7 mouse cellular contexts compared by ENCODE assay signal in genomic region chr6:113282969-113283368, GRCm38 (mm10). TPM values are rescaled to one million over a fixed set of nuclear protein-coding genes. Genes with fewer than 3 reads are reported as not detected.
DNase-seq lines count a peak whose midpoint lies in the region; ATAC-seq and TF ChIP-seq lines count a peak whose summit lies in the region.

No protein-coding gene starts in this region.

- H3K4me2 ChIP-seq in forebrain, embryonic 12.5 days, result peak overlapping the region; percentile 48

- H3K9me3 ChIP-seq in E14TG2a.4 (ENCODE audit: low read length) (no peaks in the 10 kb centered on the region), ES-Bruce4 (replicated peaks; ENCODE audit: control insufficient read depth, insufficient read depth, low read length, poor library complexity, severe bottlenecking) (no peaks in the 10 kb centered on the region)
- H3K9me3 ChIP-seq in forebrain, embryonic 12.5 days, result no peaks in the 10 kb centered on the region
- no peaks in the 10 kb centered on the region for H3K9me3 ChIP-seq in midbrain, embryonic 10.5 days (replicated peaks)

- TF ChIP-seq POLR2A in ES-Bruce4 (IDR thresholded peaks at IDR 0.05; ENCODE audit: insufficient read depth, low read length), result no peak
- TF ChIP-seq POLR2A in heart, adult 2 months (IDR thresholded peaks at IDR 0.05; ENCODE audit: insufficient read depth, low read depth, low read length), result no peak

- TF ChIP-seq CTCF in E14TG2a.4 (conservative IDR thresholded peaks at IDR 0.05; ENCODE audit: low read length) (no peak), ES-Bruce4 (IDR thresholded peaks at IDR 0.05; ENCODE audit: low read depth, low read length) (no peak)
- TF ChIP-seq CTCF in heart, adult 2 months (IDR thresholded peaks at IDR 0.05), result no peak

- ATAC-seq in forebrain, embryonic 12.5 days (ENCODE audit: low FRiP score), result 0 out of 2 replicates have a peak, but pooled peaks have one; percentile 27

- intact Hi-C loops in heart, adult 2 months (cut with DNase I), result no loop called here

- H3K79me2 ChIP-seq in heart, adult 2 months (replicated peaks; ENCODE audit: control insufficient read depth, insufficient read depth, low read length), result no peaks in the 10 kb centered on the region

- H3K27me3 ChIP-seq in E14TG2a.4 (ENCODE audit: insufficient read depth, low read length) (peaks cover 14% of the 10 kb centered on the region), ES-Bruce4 (ENCODE audit: control insufficient read depth, insufficient read depth, low read length, poor library complexity, severe bottlenecking) (no peaks in the 10 kb centered on the region)
- peaks cover 53% of the 10 kb centered on the region for H3K27me3 ChIP-seq in forebrain, embryonic 12.5 days
- peaks cover 57% of the 10 kb centered on the region for H3K27me3 ChIP-seq in midbrain, embryonic 10.5 days (ENCODE audit: low read depth, poor library complexity, severe bottlenecking)
- peaks cover 9% of the 10 kb centered on the region for H3K27me3 ChIP-seq in heart, adult 2 months (ENCODE audit: control insufficient read depth, insufficient read depth, low read length)

- DNase-seq in midbrain, embryonic 10.5 days (ENCODE audit: low spot score), result no peak
- no peak for DNase-seq in heart, adult 2 months
- no peak for DNase-seq in adrenal gland, adult 18-20 months (ENCODE audit: low spot score in 2 of 2)
- no peak for DNase-seq in spleen, postnatal 14 days (ENCODE audit: low spot score in 2 of 2)

- H3K36me3 ChIP-seq in E14TG2a.4 (ENCODE audit: insufficient read depth, low read length) (peaks cover 34% of the 10 kb centered on the region), ES-Bruce4 (ENCODE audit: control insufficient read depth, insufficient read depth, low read length, poor library complexity, severe bottlenecking) (no peaks in the 10 kb centered on the region)
- peaks cover 19% of the 10 kb centered on the region for H3K36me3 ChIP-seq in forebrain, embryonic 12.5 days (replicated peaks)
- peaks cover 15% of the 10 kb centered on the region for H3K36me3 ChIP-seq in midbrain, embryonic 10.5 days
- H3K36me3 ChIP-seq in heart, adult 2 months (ENCODE audit: control insufficient read depth, insufficient read depth, low read length), result no peaks in the 10 kb centered on the region

- peaks cover 45% of the 10 kb centered on the region for H3K4me1 ChIP-seq in E14TG2a.4 (replicated peaks; ENCODE audit: low read depth, low read length)
- peaks cover 2% of the 10 kb centered on the region for H3K4me1 ChIP-seq in ES-Bruce4 (ENCODE audit: control insufficient read depth, insufficient read depth, low read length)
- peaks cover 14% of the 10 kb centered on the region for H3K4me1 ChIP-seq in forebrain, embryonic 12.5 days
- H3K4me1 ChIP-seq in midbrain, embryonic 10.5 days, result peaks cover 30% of the 10 kb centered on the region
- H3K4me1 ChIP-seq in heart, adult 2 months (ENCODE audit: control insufficient read depth, insufficient read depth, low read length), result no peaks in the 10 kb centered on the region

- WGBS in forebrain, embryonic 12.5 days, result 1% methylated on average over 22 of the region's 22 CpGs
- 1% methylated on average over 22 of the region's 22 CpGs for WGBS in midbrain, embryonic 10.5 days
- WGBS in heart, adult 2 months, result 1% methylated on average over 22 of the region's 22 CpGs

- TF ChIP-seq EP300 in ES-Bruce4 (IDR thresholded peaks at IDR 0.05; ENCODE audit: insufficient read depth, low read depth, low read length), result no peak
- no peak for TF ChIP-seq EP300 in heart, adult 2 months (IDR thresholded peaks at IDR 0.05; ENCODE audit: insufficient read depth, low read depth, low read length)

- H3K4me3 ChIP-seq in E14TG2a.4 (replicated peaks; ENCODE audit: low read length), result peak overlapping the region; percentile 77
- H3K4me3 ChIP-seq in ES-Bruce4 (ENCODE audit: low read depth, low read length), result peak overlapping the region; percentile 70
- peak overlapping the region; percentile 11; the same call in 1 of the 2 replicates for H3K4me3 ChIP-seq in forebrain, embryonic 12.5 days (replicated peaks)
- H3K4me3 ChIP-seq in midbrain, embryonic 10.5 days, result peak overlapping the region; percentile 45
- no peak overlapping the region for H3K4me3 ChIP-seq in heart, adult 2 months

- H3K9ac ChIP-seq in ES-Bruce4 (ENCODE audit: low read depth, poor library complexity, severe bottlenecking), result peak overlapping the region; percentile 19; the same call in 1 of the 2 replicates
- no peak overlapping the region for H3K9ac ChIP-seq in forebrain, embryonic 12.5 days
- H3K9ac ChIP-seq in heart, adult 2 months (ENCODE audit: low read depth, low read length), result no peak overlapping the region

- no peak overlapping the region for H3K27ac ChIP-seq in ES-Bruce4 (ENCODE audit: insufficient read depth, low read length)
- H3K27ac ChIP-seq in forebrain, embryonic 12.5 days, result no peak overlapping the region
- no peak overlapping the region for H3K27ac ChIP-seq in midbrain, embryonic 10.5 days (replicated peaks)
- no peak overlapping the region for H3K27ac ChIP-seq in heart, adult 2 months

RNA-seq across cellular contexts. Expression of gene Cpne9, which starts 0.9 kb away (rescaled TPM):
- 3.7 and 5.3 TPM in 2 replicates for polyA plus RNA-seq in ES-Bruce4 (2011; ENCODE audit: insufficient read depth, insufficient read length, low read depth, missing spikeins)
- 0.22 and 0.34 TPM in 2 replicates for polyA plus RNA-seq in forebrain, embryonic 12.5 days (2016; fragmentation: Nextera tagmentation; extraction: Ambion mirVana)
- 0.27 and 0.38 TPM in 2 replicates for polyA plus RNA-seq in midbrain, embryonic 10.5 days (2016; fragmentation: Nextera tagmentation; extraction: Ambion mirVana)
- under 1 TPM in 1 of 2 experiments, not detected in 1; 0.09 TPM for total RNA-seq in heart, adult 2 months (2021)
- 0.02 and 0.12 TPM in 2 replicates for polyA plus RNA-seq in heart, adult 2 months (2012; rRNA removed)
- 1 to 10 TPM; 2.8 to 4.4 TPM for total RNA-seq in adrenal gland, adult 18-20 months (2021)

RNA-seq across cellular contexts. Expression of gene Brpf1, which starts 24.0 kb away (rescaled TPM):
- polyA plus RNA-seq in ES-Bruce4 (2011; ENCODE audit: insufficient read depth, insufficient read length, low read depth, missing spikeins), result 26.7 and 27.0 TPM in 2 replicates
- polyA plus RNA-seq in forebrain, embryonic 12.5 days (2016; fragmentation: Nextera tagmentation; extraction: Ambion mirVana), result 30.6 and 34.7 TPM in 2 replicates
- 22.4 and 26.2 TPM in 2 replicates for polyA plus RNA-seq in midbrain, embryonic 10.5 days (2016; fragmentation: Nextera tagmentation; extraction: Ambion mirVana)
- 10 to 100 TPM; 11.0 to 14.4 TPM for total RNA-seq in heart, adult 2 months (2021)
- 9.9 and 12.8 TPM in 2 replicates for polyA plus RNA-seq in heart, adult 2 months (2012; rRNA removed)
- 10 to 100 TPM; 25.4 to 26.4 TPM for total RNA-seq in adrenal gland, adult 18-20 months (2021)

RNA-seq across cellular contexts. Expression of gene Ogg1, which starts 43.8 kb away (rescaled TPM):
- 24.2 and 26.8 TPM in 2 replicates for polyA plus RNA-seq in ES-Bruce4 (2011; ENCODE audit: insufficient read depth, insufficient read length, low read depth, missing spikeins)
- polyA plus RNA-seq in forebrain, embryonic 12.5 days (2016; fragmentation: Nextera tagmentation; extraction: Ambion mirVana), result 13.6 and 13.7 TPM in 2 replicates
- 16.1 and 18.8 TPM in 2 replicates for polyA plus RNA-seq in midbrain, embryonic 10.5 days (2016; fragmentation: Nextera tagmentation; extraction: Ambion mirVana)
- total RNA-seq in heart, adult 2 months (2021), result 1 to 10 TPM; 5.0 to 5.7 TPM
- 10.2 and 10.3 TPM in 2 replicates for polyA plus RNA-seq in heart, adult 2 months (2012; rRNA removed)
- total RNA-seq in adrenal gland, adult 18-20 months (2021), result 10 to 100 TPM in 1 of 2 experiments, 1 to 10 TPM in 1; 10.0 to 10.3 TPM

RNA-seq across cellular contexts. Expression of gene Mtmr14, which starts 45.3 kb away (rescaled TPM):
- polyA plus RNA-seq in ES-Bruce4 (2011; ENCODE audit: insufficient read depth, insufficient read length, low read depth, missing spikeins), result 58.8 and 62.4 TPM in 2 replicates
- polyA plus RNA-seq in forebrain, embryonic 12.5 days (2016; fragmentation: Nextera tagmentation; extraction: Ambion mirVana), result 46.2 and 50.0 TPM in 2 replicates
- polyA plus RNA-seq in midbrain, embryonic 10.5 days (2016; fragmentation: Nextera tagmentation; extraction: Ambion mirVana), result 49.2 and 51.0 TPM in 2 replicates
- 10 to 100 TPM; 13.3 to 15.7 TPM for total RNA-seq in heart, adult 2 months (2021)
- polyA plus RNA-seq in heart, adult 2 months (2012; rRNA removed), result 17.4 and 23.7 TPM in 2 replicates
- 10 to 100 TPM; 18.2 to 18.4 TPM for total RNA-seq in adrenal gland, adult 18-20 months (2021)
